Mouse (Mus musculus): ENCODE results near the gene Slc35e3. TPM values are rescaled to one million over a fixed set of nuclear protein-coding genes. Genes with fewer than 3 reads are reported as not detected.

Gene Slc35e3
- polyA plus RNA-seq, 1 experiment = 11.8 TPM

Other genes starting within 250 kb of the Slc35e3 start
- gene Cpm, start 116.9 kb downstream of the Slc35e3 start, polyA plus RNA-seq (2012; ENCODE audit: insufficient read depth, insufficient read length, missing spikeins) = 0.63 and 1.1 TPM in 2 replicates
- gene Mdm2, start 35.6 kb downstream of the Slc35e3 start, polyA plus RNA-seq (2012; ENCODE audit: insufficient read depth, insufficient read length, missing spikeins) = 17.0 and 24.8 TPM in 2 replicates
- gene Nup107, start 46.3 kb upstream of the Slc35e3 start, polyA plus RNA-seq (2012; ENCODE audit: insufficient read depth, insufficient read length, missing spikeins) = 3.6 and 4.2 TPM in 2 replicates
- 55.2 and 55.3 TPM in 2 replicates for gene Rap1b, start 99.7 kb upstream of the Slc35e3 start, polyA plus RNA-seq (2012; ENCODE audit: insufficient read depth, insufficient read length, missing spikeins)